Mouse (Mus musculus) heart, embryonic 16.5 days (tissue): ENCODE measurements around the gene Rtl5. TPM values are rescaled to one million over a fixed set of nuclear protein-coding genes. Genes with fewer than 3 reads are reported as not detected.
"Not testable (repeated sequence)": the region's sequence is repeated elsewhere in the genome, so short reads cannot be mapped to it uniquely, and the experiment has no call there.

Experiments
- ATAC-seq: fragments of 200-750 bp; cut with Nextera tagmentation; replicated peaks from 2 replicates; pipeline ENCODE4 v1.8.0; 2017; ENCODE audit warnings: moderate number of reproducible peaks; ENCODE audit not compliant: insufficient read depth, low FRiP score; ENCODE audit errors: extremely low read depth
- H3K27ac ChIP-seq: fragments of 300-500 bp; sonication (generic); 2 replicates; pipeline ENCODE4 v1.5.1; 2014; ENCODE audit warnings: mild to moderate bottlenecking, low read length, control low read depth, moderate library complexity
- H3K27me3 ChIP-seq: fragments of 300-500 bp; sonication (generic); 2 replicates; pipeline ENCODE4 v1.6.1; 2014; ENCODE audit warnings: low read length, mixed read lengths; ENCODE audit not compliant: control insufficient read depth, insufficient read depth
- H3K36me3 ChIP-seq: fragments of 300-500 bp; sonication (generic); 2 replicates; pipeline ENCODE4 v1.6.1; 2014; ENCODE audit not compliant: control insufficient read depth, insufficient read depth
- H3K4me1 ChIP-seq: fragments of 300-500 bp; sonication (generic); 2 replicates; pipeline ENCODE4 v1.6.1; 2014; ENCODE audit warnings: low read length, mixed read lengths; ENCODE audit not compliant: control insufficient read depth, insufficient read depth
- H3K4me2 ChIP-seq: fragments of 300-500 bp; sonication (generic); 2 replicates; pipeline ENCODE4 v1.6.1; 2014; ENCODE audit warnings: low read depth, mild to moderate bottlenecking, control low read depth, low read length
- H3K4me3 ChIP-seq: fragments of 300-500 bp; sonication (generic); 2 replicates; pipeline ENCODE4 v1.5.1; 2014; ENCODE audit warnings: mild to moderate bottlenecking, control low read depth, low read length
- H3K9ac ChIP-seq: fragments of 300-500 bp; sonication (generic); 2 replicates; pipeline ENCODE4 v1.6.1; 2014; ENCODE audit warnings: low read length, control low read depth
- H3K9me3 ChIP-seq: fragments of 300-500 bp; sonication (generic); replicated peaks from 2 replicates; pipeline ENCODE4 v1.6.1; 2016; ENCODE audit warnings: low read length; ENCODE audit not compliant: control insufficient read depth
- WGBS: fragments of 180-500 bp; shearing (Covaris S2); extraction: QIAGEN DNeasy Blood & Tissue Kit; methylation state at CpG from one replicate; pipeline ENCODE4 v1.1.7; 2014; 5-methylcytosine and 5-hydroxymethylcytosine counted together
- polyA plus RNA-seq: library from polyadenylated mRNA; unstranded; fragments of >200 nt; fragmentation: Nextera tagmentation; extraction: Ambion mirVana; gene quantifications from 2 replicates; pipeline ENCODE4 v1.2.1, GENCODE M21; 2015

The Rtl5 gene
- polyA plus RNA-seq: 0.42 and 1.5 TPM in 2 replicates

- ATAC-seq: peak; percentile 90
- H3K27me3 ChIP-seq: no peaks in the 10 kb centered on the region; the same call in 1 of the 2 replicates
- no peaks in the 10 kb centered on the region for H3K9me3 ChIP-seq
- H3K9ac ChIP-seq: peak within 1 kb of the TSS; percentile 73
- 14% methylated on average over 61 of the region's 61 CpGs for WGBS
- H3K27ac ChIP-seq: peak within 1 kb of the TSS; percentile 73
- H3K4me3 ChIP-seq: peak within 1 kb of the TSS; percentile 59
- no peaks in the 10 kb centered on the region for H3K36me3 ChIP-seq
- 0 out of 2 replicates have a peak, but pooled peaks cover 4% of the 10 kb centered on the region for H3K4me1 ChIP-seq
- H3K4me2 ChIP-seq: peak within 1 kb of the TSS; percentile 85
Measured at GRCm38 (mm10) chrX:102070591-102071471, at the start of gene Rtl5. Rtl5 (minus strand) TSS chrX:102071304.

GRCm38 (mm10) chrX:102119042-102119864 is 48.1 kb upstream of the Rtl5 start, which contains the start of gene Pin4:
Pin4 (plus strand) TSS chrX:102119447.
- no peaks in the 10 kb centered on the region for H3K9me3 ChIP-seq
- ATAC-seq: peak; percentile 98
- 0 out of 2 replicates have a peak within 1 kb of the TSS, but pooled peaks have one; percentile 46 for H3K27ac ChIP-seq
- H3K27me3 ChIP-seq: no peaks in the 10 kb centered on the region; the same call in 1 of the 2 replicates
- peak within 1 kb of the TSS; percentile 73 for H3K4me2 ChIP-seq
- peaks cover 4% of the 10 kb centered on the region for H3K4me1 ChIP-seq
- H3K9ac ChIP-seq: peak within 1 kb of the TSS; percentile 74
- 16% methylated on average over 30 of the region's 30 CpGs for WGBS
- peak within 1 kb of the TSS; percentile 62 for H3K4me3 ChIP-seq
- H3K36me3 ChIP-seq: peaks cover 5% of the 10 kb centered on the region; the same call in 1 of the 2 replicates

GRCm38 (mm10) chrX:102115676-102116075 is 44.6 kb upstream of the Rtl5 start:
- no peak overlapping the region for H3K27ac ChIP-seq
- no peak overlapping the region for H3K9ac ChIP-seq
- no peaks in the 10 kb centered on the region for H3K9me3 ChIP-seq
- H3K4me1 ChIP-seq: peaks cover 4% of the 10 kb centered on the region
- WGBS: 35% methylated on average over 4 of the region's 4 CpGs
- ATAC-seq: no peak
- no peak overlapping the region for H3K4me3 ChIP-seq
- H3K4me2 ChIP-seq: no peak overlapping the region
- H3K27me3 ChIP-seq: no peaks in the 10 kb centered on the region
- no peaks in the 10 kb centered on the region for H3K36me3 ChIP-seq

- not testable (repeated sequence) for H3K9me3 ChIP-seq, H3K4me1 ChIP-seq, H3K27ac ChIP-seq, H3K27me3 ChIP-seq, H3K36me3 ChIP-seq, H3K4me2 ChIP-seq, H3K9ac ChIP-seq, ATAC-seq, H3K4me3 ChIP-seq
- WGBS: 75% methylated on average over 5 of the region's 5 CpGs
Measured at GRCm38 (mm10) chrX:102109349-102109748, 38.2 kb upstream of the Rtl5 start.

- not testable (repeated sequence) for H3K9me3 ChIP-seq, H3K27ac ChIP-seq, ATAC-seq, H3K36me3 ChIP-seq, H3K9ac ChIP-seq, H3K4me2 ChIP-seq, H3K4me3 ChIP-seq, H3K4me1 ChIP-seq, H3K27me3 ChIP-seq
- WGBS: 41% methylated on average over 2 of the region's 2 CpGs
Measured at GRCm38 (mm10) chrX:102103830-102104229, 32.7 kb upstream of the Rtl5 start.

- no peak overlapping the region for H3K4me2 ChIP-seq
- 51% methylated on average over 7 of the region's 7 CpGs for WGBS
- H3K27me3 ChIP-seq: no peaks in the 10 kb centered on the region
- H3K27ac ChIP-seq: no peak overlapping the region
- H3K9me3 ChIP-seq: no peaks in the 10 kb centered on the region
- H3K9ac ChIP-seq: no peak overlapping the region
- H3K36me3 ChIP-seq: no peaks in the 10 kb centered on the region
- no peak for ATAC-seq
- H3K4me3 ChIP-seq: no peak overlapping the region
- H3K4me1 ChIP-seq: no peaks in the 10 kb centered on the region
Measured at GRCm38 (mm10) chrX:102101886-102102285, 30.8 kb upstream of the Rtl5 start.

GRCm38 (mm10) chrX:102094381-102094904 is 23.3 kb upstream of the Rtl5 start:
- no peak overlapping the region for H3K27ac ChIP-seq
- H3K4me1 ChIP-seq: no peaks in the 10 kb centered on the region
- ATAC-seq: no peak
- no peaks in the 10 kb centered on the region for H3K9me3 ChIP-seq
- no peak overlapping the region for H3K4me3 ChIP-seq
- no peaks in the 10 kb centered on the region for H3K27me3 ChIP-seq
- H3K36me3 ChIP-seq: no peaks in the 10 kb centered on the region
- H3K9ac ChIP-seq: no peak overlapping the region
- H3K4me2 ChIP-seq: no peak overlapping the region
- 67% methylated on average over 7 of the region's 7 CpGs for WGBS

- H3K4me3 ChIP-seq: no peak overlapping the region
- ATAC-seq: no peak
- H3K27me3 ChIP-seq: no peaks in the 10 kb centered on the region
- H3K36me3 ChIP-seq: no peaks in the 10 kb centered on the region
- no peak overlapping the region for H3K27ac ChIP-seq
- no peaks in the 10 kb centered on the region for H3K4me1 ChIP-seq
- WGBS: 54% methylated on average over 3 of the region's 3 CpGs
- H3K9ac ChIP-seq: no peak overlapping the region
- no peaks in the 10 kb centered on the region for H3K9me3 ChIP-seq
- no peak overlapping the region for H3K4me2 ChIP-seq
Measured at GRCm38 (mm10) chrX:102090605-102091004, 19.5 kb upstream of the Rtl5 start.
